Mouse (Mus musculus): ENCODE data around the gene Pcsk1.
A peak's percentile ranks its signal among the peaks of the same experiment; 100 is the strongest.

Gene Pcsk1

DNA sequence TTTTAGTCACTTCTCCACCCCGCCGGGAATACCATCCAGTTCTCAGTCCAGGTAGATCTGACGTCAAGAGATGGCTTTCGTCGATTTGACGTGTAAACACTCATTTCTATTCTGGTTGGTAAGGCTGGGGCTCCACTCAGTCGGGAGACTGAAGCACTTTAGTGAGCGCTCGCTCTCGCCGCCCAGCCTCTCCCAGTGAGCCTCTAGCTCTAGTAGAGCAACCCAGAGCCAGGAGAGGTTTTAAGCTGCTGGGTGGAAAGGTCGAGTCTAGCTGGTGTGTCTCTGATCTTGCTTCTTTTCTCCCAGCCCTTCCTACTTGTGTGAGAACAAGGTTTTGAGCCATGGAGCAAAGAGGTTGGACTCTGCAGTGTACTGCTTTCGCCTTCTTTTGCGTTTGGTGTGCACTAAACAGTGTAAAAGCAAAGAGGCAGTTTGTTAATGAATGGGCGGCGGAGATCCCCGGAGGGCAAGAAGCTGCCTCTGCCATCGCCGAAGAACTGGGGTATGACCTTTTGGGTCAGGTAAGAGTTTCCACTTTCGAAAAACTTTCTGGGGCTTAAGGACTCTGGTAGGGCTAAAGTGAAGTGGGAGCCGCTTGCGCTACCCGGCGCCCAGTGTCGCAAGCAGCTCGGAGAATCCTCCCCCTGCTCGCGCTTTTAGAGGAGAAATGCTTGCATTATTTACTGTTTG, at the start of gene Pcsk1:
Gene Pcsk1 (plus strand): TSS at position 106 of the 690 bp plus-strand sequence.
- peak; percentile 1 for DNase-seq (ENCODE audit: inconsistent ontology term)

DNA sequence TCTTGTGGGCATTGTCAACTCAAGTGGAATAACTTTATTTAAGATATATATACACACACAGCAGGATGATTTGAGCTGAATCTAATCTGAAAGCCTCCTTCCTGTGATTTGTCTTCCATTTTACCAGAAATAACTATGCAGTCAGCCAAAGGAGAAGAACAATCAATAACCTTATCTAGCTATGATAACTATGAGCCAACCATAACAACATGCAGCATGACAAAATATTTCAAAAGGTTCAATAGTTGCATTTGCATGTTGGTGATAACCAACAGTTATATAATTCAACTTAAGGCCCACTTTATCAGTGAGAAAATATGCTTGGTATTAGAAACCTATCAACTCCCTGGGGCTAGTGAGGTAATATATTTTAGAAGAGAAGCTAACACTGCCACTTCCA, 30.8 kb upstream of the Pcsk1 start:
- no peak for DNase-seq (ENCODE audit: inconsistent ontology term)

DNA sequence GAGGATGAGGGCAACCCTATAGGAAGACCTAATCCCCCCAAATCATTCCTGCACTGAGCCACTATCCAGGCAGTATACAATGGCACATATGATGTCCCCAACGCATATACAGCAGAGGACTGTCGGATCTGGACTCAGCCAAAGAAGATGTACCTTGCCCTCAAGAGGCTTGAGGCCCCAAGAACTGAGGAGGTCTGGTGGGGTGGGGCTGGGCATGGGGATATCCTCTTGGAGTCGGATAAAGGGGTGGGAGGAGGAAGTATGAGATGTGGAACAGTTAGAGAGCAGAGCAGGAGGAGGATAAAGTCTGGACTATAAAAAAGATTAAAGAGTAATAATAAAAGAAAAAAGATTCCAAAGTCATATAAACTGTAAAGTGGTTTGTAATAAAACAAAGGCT, 25.7 kb upstream of the Pcsk1 start:
- no peak for DNase-seq (ENCODE audit: inconsistent ontology term)

DNA sequence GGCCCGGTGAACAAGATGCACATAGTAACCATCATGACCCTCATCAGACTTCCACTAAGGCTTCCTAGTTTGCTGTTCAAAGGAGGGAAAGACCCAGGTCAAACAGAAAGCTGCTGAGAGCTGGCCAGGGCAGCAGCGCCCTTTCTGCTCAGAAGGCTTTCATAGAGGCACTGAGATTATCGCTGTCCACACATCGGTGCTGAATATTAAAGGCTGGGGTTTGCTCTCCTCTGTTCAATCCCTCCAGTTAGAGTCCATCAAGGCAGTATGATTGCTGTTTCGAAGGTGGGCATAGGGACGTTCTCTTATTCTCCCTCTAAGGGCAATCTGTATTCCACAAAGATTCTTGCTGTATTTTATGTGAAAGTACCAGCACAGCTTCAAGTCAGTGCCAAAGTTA, 1.0 kb upstream of the Pcsk1 start:
- peak; percentile 46 for DNase-seq (ENCODE audit: inconsistent ontology term)

DNA sequence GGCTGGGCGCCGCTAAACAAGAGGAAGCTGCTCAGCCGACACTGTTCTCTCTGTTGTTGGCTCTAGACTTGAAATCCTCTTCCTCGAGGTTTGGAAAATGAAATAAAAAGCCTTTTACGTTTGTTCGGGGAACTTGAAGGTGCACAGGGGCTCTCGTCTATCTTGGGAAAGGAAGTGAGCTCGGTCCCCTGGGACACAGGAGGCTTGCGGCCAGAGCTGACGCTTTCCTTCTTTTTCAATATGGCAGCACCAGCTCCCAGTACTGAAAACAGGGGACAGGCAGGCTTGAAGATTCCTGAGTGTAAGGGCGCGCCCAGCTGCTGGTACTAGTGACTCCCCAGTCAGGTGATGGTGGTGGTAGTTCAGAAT, 769 bp downstream of the Pcsk1 start:
- DNase-seq (ENCODE audit: inconsistent ontology term) = peak; percentile 5

DNA sequence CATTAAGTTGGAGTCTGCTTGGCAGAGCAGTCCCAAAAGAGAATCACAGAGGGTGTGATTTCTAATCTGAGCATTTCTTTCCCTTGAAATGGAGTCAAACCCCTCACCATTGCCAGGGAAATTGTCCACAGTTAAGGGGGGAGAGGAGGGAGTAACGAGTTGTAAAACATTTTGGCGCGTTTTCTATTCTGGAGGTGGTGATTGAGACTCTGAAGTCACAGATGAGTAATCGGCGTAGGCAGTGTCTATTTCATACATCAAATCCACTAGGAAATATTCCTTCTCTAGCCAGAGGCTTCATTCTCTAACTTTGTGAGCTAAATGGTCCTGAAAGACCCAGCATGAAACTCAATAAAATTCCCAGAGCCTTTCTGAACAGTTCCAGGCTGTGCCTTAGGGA, 1.4 kb downstream of the Pcsk1 start:
- DNase-seq (ENCODE audit: inconsistent ontology term) = no peak

DNA sequence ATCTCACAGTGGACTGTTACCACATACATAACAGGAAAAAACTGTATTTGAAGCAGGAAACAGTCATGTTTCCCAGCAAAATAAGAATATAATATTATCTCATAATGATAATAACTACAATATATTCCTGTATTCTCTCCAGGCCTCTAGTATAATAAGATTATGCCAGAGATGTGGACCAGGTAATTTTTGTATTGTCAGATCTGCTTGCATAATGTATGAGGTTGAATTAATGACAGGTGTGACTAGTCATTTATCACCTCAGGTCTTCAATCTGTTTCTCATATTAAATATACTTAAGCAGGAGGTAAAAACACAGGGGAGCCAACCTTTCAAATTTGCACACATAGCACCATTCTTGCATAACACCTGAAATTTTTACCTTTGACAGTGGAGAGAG, 5.9 kb downstream of the Pcsk1 start:
- DNase-seq (ENCODE audit: inconsistent ontology term) = no peak

DNA sequence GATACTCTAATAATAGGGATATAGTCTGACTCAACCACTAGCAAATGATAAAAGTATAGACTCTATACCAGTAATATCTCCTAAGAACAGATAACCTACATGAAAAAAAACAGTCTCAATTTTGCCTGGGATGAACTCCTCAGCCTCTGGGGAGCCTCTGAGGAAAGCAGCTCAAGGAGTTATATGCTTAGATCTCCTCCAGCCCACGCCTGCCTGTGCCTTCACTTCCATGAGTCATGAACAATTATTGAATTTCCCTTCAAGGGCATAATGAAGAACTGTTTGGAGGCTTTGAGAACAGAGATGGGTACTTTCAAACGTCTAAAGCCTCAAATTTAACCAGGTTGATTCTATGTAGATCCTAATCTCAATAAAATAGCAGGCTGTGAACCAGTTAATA, 23.5 kb downstream of the Pcsk1 start:
- DNase-seq (ENCODE audit: inconsistent ontology term) = no peak

DNA sequence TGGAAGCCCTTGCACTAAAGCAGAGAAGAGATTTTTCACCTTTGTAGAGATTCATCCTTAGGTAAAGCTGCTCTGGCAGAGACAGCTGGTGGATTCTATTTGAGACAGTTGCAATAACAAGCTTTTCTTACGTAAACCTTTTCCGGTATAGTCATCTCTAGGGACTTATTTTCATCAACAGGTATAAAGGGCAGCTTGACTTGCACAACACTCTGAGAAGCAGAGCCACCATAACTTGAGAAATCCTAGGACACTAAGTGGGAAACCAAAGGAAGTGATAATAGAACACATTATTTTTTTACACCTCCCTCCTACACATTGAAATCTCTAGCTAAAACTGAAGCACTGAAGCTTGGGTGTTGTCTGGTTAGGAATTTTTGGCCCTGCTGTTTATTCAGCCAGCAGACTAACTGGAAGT, 24.4 kb downstream of the Pcsk1 start:
- no peak for DNase-seq (ENCODE audit: inconsistent ontology term)

DNA sequence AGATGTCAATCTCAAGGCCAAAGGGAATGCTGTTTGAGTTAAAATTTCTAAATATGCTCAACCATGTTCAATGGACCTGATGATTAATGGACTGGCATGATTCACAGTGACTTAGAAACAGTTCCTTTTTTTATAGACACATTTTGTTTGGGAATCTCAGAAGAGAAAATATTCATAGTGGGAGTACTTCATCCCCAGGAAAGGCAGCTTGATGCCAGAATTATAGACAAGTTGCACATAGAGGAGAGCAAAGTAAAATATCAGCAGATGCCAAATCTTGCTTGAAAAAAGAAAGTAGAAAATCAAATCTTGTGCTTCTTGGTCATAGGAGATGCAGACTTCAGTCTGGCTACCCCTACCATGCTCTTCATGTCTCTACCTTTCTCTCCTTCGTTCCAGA, 25.2 kb downstream of the Pcsk1 start:
- no peak for DNase-seq (ENCODE audit: inconsistent ontology term)

DNA sequence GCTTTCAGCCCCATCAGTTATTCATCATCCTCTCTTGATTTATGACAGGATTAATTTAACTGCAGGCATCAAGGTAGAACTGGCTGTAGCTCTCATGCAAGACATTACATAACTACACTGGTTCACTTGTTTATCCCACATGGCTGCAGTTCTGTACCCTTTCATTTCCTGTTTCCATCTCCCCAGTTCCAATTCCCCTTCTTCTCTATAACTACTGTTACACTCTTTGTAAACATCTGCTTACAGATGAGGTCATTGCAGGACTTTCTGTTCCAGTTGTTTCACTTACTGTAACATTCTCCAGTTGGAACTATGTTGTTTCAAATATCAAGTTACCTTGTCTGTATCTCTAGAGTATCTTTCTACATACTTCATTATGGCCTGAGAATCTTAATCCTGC, 46.2 kb downstream of the Pcsk1 start:
- DNase-seq (ENCODE audit: inconsistent ontology term) = no peak

DNA sequence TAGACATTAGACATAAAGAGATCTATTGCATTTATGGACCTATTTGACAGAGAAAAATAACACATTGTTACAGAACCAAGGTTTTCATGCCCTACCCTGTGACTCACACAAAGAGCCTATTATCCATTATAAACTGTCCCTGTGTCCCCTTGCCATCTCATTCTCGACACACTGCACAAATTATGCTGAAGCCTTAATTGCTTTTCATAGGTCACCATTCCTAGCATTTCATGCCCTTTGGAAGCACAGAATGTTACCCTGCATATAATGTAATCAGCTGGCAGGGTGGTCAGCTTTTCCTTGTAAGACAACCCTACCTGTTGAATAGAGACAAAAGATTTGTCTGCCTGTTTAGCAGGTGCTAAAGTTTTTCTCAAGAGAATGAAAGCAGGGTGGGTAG, 71.0 kb downstream of the Pcsk1 start:
- DNase-seq (ENCODE audit: inconsistent ontology term) = peak; percentile 82

DNA sequence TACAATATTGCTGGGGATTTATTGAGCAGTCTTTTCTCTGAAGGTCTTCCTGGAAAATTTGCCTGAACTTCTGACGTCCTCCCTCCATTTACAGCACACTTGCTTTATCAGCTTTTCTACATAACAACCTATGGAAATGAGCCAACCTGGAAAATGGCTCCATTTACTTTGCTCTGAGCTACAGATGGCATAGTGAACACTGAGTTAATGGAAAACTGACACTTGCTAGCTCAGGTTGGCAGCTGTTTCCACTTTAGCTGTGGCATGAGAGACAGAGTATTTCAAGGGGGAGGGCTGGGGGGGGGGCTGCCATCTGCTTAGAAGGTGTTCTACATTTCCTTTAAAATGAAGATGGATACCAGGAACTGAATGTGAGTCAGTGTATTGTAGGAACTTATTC, 73.8 kb downstream of the Pcsk1 start:
- no peak for DNase-seq (ENCODE audit: inconsistent ontology term)

All from Muller cell, postnatal 12 days (primary cell).